24 mouse cellular contexts compared by ENCODE assay signal in genomic region chr12:42986505-42986904, GRCm38 (mm10).
DNase-seq lines count a peak whose midpoint lies in the region; ATAC-seq and TF ChIP-seq lines count a peak whose summit lies in the region.
"Had no signal": no experiment of that assay in that cellular context is flagged by ENCODE, and none has a peak within 500 bp of the region (broad histone marks: within the 10 kb centered on the region; RNA-seq: fewer than 3 reads in every experiment).

No protein-coding gene starts in this region.

- no peak for TF ChIP-seq POLR2A in lung, adult 2 months (IDR thresholded peaks at IDR 0.05; ENCODE audit: borderline replicate concordance, extremely low read depth, low read depth, low read length)

- ATAC-seq in embryonic facial prominence, embryonic 14.5 days (ENCODE audit: low read depth): no peak
- ATAC-seq in midbrain, embryonic 11.5 days (ENCODE audit: low FRiP score): peak; percentile 76
- peak; percentile 71 for ATAC-seq in midbrain, embryonic 13.5 days
- ATAC-seq in intestine, embryonic 15.5 days: no peak
- ATAC-seq: hindbrain, postnatal 0 days; intestine, embryonic 16.5 days; liver, embryonic 12.5 days; liver, postnatal 0 days; lung, postnatal 0 days had no signal

- no peaks in the 10 kb centered on the region for H3K9me3 ChIP-seq in embryonic facial prominence, embryonic 14.5 days (ENCODE audit: control insufficient read depth, low read length)
- H3K9me3 ChIP-seq in embryonic facial prominence, embryonic 10.5 days: no peaks in the 10 kb centered on the region
- H3K9me3 ChIP-seq in midbrain, embryonic 11.5 days (ENCODE audit: control insufficient read depth, low read length): no peaks in the 10 kb centered on the region
- H3K9me3 ChIP-seq in midbrain, embryonic 10.5 days (replicated peaks): no peaks in the 10 kb centered on the region
- no peaks in the 10 kb centered on the region for H3K9me3 ChIP-seq in midbrain, embryonic 13.5 days
- H3K9me3 ChIP-seq in intestine, embryonic 15.5 days: no peaks in the 10 kb centered on the region
- H3K9me3 ChIP-seq: hindbrain, embryonic 12.5 days; liver, embryonic 12.5 days; megakaryocyte, embryonic 14.5 days had no signal

- no peak overlapping the region for H3K27ac ChIP-seq in embryonic facial prominence, embryonic 14.5 days (replicated peaks; ENCODE audit: low read depth, low read length)
- H3K27ac ChIP-seq in embryonic facial prominence, embryonic 10.5 days (replicated peaks): no peak overlapping the region
- H3K27ac ChIP-seq in midbrain, embryonic 11.5 days (ENCODE audit: low read depth, low read length): no peak overlapping the region
- no peak overlapping the region; the same call in 1 of the 2 replicates for H3K27ac ChIP-seq in midbrain, embryonic 10.5 days (replicated peaks)
- no peak overlapping the region; the same call in 1 of the 2 replicates for H3K27ac ChIP-seq in midbrain, embryonic 13.5 days
- H3K27ac ChIP-seq in intestine, embryonic 15.5 days: no peak overlapping the region
- H3K27ac ChIP-seq: hindbrain, embryonic 12.5 days; hindbrain, postnatal 0 days; kidney, postnatal 0 days; liver, embryonic 12.5 days; stomach, postnatal 0 days had no signal

- DNase-seq in embryonic facial prominence, embryonic 14.5 days (ENCODE audit: low spot score): peak; percentile 0
- DNase-seq in embryonic facial prominence, embryonic 10.5 days (ENCODE audit: low spot score): no peak
- peak; percentile 86 for DNase-seq in midbrain, embryonic 11.5 days (ENCODE audit: low spot score, missing footprints)
- no peak for DNase-seq in midbrain, embryonic 10.5 days (ENCODE audit: low spot score)
- DNase-seq in lung, adult 2 months: no peak
- DNase-seq in Muller cell, postnatal 12 days (ENCODE audit: inconsistent ontology term): no peak
- DNase-seq: cerebellum, adult 11-12 months; heart, postnatal 14 days; kidney, adult 8-10 months; liver, postnatal 0 days; lung, postnatal 4 days; thymus, adult 2 months; thymus, postnatal 36 days had no signal

- no peak overlapping the region for H3K4me2 ChIP-seq in embryonic facial prominence, embryonic 14.5 days (ENCODE audit: low read depth, low read length)
- H3K4me2 ChIP-seq in midbrain, embryonic 11.5 days: no peak overlapping the region
- H3K4me2 ChIP-seq in midbrain, embryonic 13.5 days (replicated peaks): no peak overlapping the region
- H3K4me2 ChIP-seq in intestine, embryonic 15.5 days (replicated peaks): no peak overlapping the region
- H3K4me2 ChIP-seq: hindbrain, embryonic 12.5 days; liver, embryonic 12.5 days had no signal

- TF ChIP-seq CTCF in lung, adult 2 months (IDR thresholded peaks at IDR 0.05; ENCODE audit: insufficient read depth, low read length): no peak

- no peaks in the 10 kb centered on the region for H3K4me1 ChIP-seq in embryonic facial prominence, embryonic 14.5 days (ENCODE audit: control insufficient read depth, insufficient read depth, low read length)
- no peaks in the 10 kb centered on the region for H3K4me1 ChIP-seq in embryonic facial prominence, embryonic 10.5 days
- H3K4me1 ChIP-seq in midbrain, embryonic 11.5 days (ENCODE audit: control insufficient read depth, insufficient read depth, low read length): no peaks in the 10 kb centered on the region
- H3K4me1 ChIP-seq in midbrain, embryonic 10.5 days: peaks cover 17% of the 10 kb centered on the region
- peaks cover 10% of the 10 kb centered on the region for H3K4me1 ChIP-seq in midbrain, embryonic 13.5 days (replicated peaks)
- H3K4me1 ChIP-seq in lung, adult 2 months (ENCODE audit: control insufficient read depth, insufficient read depth, low read length): no peaks in the 10 kb centered on the region
- H3K4me1 ChIP-seq in intestine, embryonic 15.5 days (replicated peaks): no peaks in the 10 kb centered on the region
- H3K4me1 ChIP-seq: hindbrain, embryonic 12.5 days; liver, embryonic 12.5 days; megakaryocyte, embryonic 14.5 days had no signal

- 33% methylated on average over 1 of the region's 1 CpGs for WGBS in embryonic facial prominence, embryonic 14.5 days
- WGBS in embryonic facial prominence, embryonic 10.5 days: 53% methylated on average over 1 of the region's 1 CpGs
- WGBS in midbrain, embryonic 11.5 days: 17% methylated on average over 1 of the region's 1 CpGs
- WGBS in midbrain, embryonic 10.5 days: 39% methylated on average over 1 of the region's 1 CpGs
- 6% methylated on average over 1 of the region's 1 CpGs for WGBS in midbrain, embryonic 13.5 days
- WGBS in lung, adult 2 months: 43% methylated on average over 1 of the region's 1 CpGs
- WGBS in intestine, embryonic 15.5 days: 50% methylated on average over 1 of the region's 1 CpGs

- no peak overlapping the region for H3K4me3 ChIP-seq in embryonic facial prominence, embryonic 14.5 days (ENCODE audit: low read depth, low read length)
- no peak overlapping the region for H3K4me3 ChIP-seq in embryonic facial prominence, embryonic 10.5 days
- no peak overlapping the region for H3K4me3 ChIP-seq in midbrain, embryonic 11.5 days (ENCODE audit: low read depth, low read length)
- no peak overlapping the region for H3K4me3 ChIP-seq in midbrain, embryonic 10.5 days
- no peak overlapping the region for H3K4me3 ChIP-seq in midbrain, embryonic 13.5 days (replicated peaks)
- no peak overlapping the region for H3K4me3 ChIP-seq in lung, adult 2 months (replicated peaks; ENCODE audit: extremely low read depth, low read depth, low read length)
- no peak overlapping the region for H3K4me3 ChIP-seq in intestine, embryonic 15.5 days (replicated peaks)
- H3K4me3 ChIP-seq: hindbrain, embryonic 12.5 days; liver, embryonic 12.5 days; megakaryocyte, embryonic 14.5 days had no signal

- no peak overlapping the region for H3K9ac ChIP-seq in embryonic facial prominence, embryonic 14.5 days (ENCODE audit: low read depth, low read length)
- no peak overlapping the region for H3K9ac ChIP-seq in midbrain, embryonic 11.5 days (ENCODE audit: low read length)
- no peak overlapping the region for H3K9ac ChIP-seq in midbrain, embryonic 13.5 days (replicated peaks)
- no peak overlapping the region for H3K9ac ChIP-seq in intestine, embryonic 15.5 days
- H3K9ac ChIP-seq: hindbrain, embryonic 12.5 days; liver, embryonic 12.5 days; liver, postnatal 0 days had no signal

- H3K36me3 ChIP-seq in embryonic facial prominence, embryonic 14.5 days (ENCODE audit: control insufficient read depth, insufficient read depth, low read length): no peaks in the 10 kb centered on the region
- H3K36me3 ChIP-seq in embryonic facial prominence, embryonic 10.5 days (replicated peaks): no peaks in the 10 kb centered on the region
- no peaks in the 10 kb centered on the region for H3K36me3 ChIP-seq in midbrain, embryonic 11.5 days (ENCODE audit: control insufficient read depth, insufficient read depth, low read length)
- no peaks in the 10 kb centered on the region for H3K36me3 ChIP-seq in midbrain, embryonic 10.5 days
- H3K36me3 ChIP-seq in midbrain, embryonic 13.5 days: no peaks in the 10 kb centered on the region
- no peaks in the 10 kb centered on the region for H3K36me3 ChIP-seq in intestine, embryonic 15.5 days
- H3K36me3 ChIP-seq: hindbrain, embryonic 12.5 days; liver, embryonic 12.5 days had no signal

- H3K27me3 ChIP-seq in embryonic facial prominence, embryonic 14.5 days (replicated peaks; ENCODE audit: control insufficient read depth, insufficient read depth, low read length): no peaks in the 10 kb centered on the region
- no peaks in the 10 kb centered on the region for H3K27me3 ChIP-seq in embryonic facial prominence, embryonic 10.5 days (replicated peaks; ENCODE audit: low read depth, poor library complexity, severe bottlenecking)
- no peaks in the 10 kb centered on the region for H3K27me3 ChIP-seq in midbrain, embryonic 11.5 days (ENCODE audit: control insufficient read depth, insufficient read depth, low read length)
- H3K27me3 ChIP-seq in midbrain, embryonic 10.5 days (ENCODE audit: low read depth, poor library complexity, severe bottlenecking): no peaks in the 10 kb centered on the region
- no peaks in the 10 kb centered on the region for H3K27me3 ChIP-seq in midbrain, embryonic 13.5 days
- no peaks in the 10 kb centered on the region for H3K27me3 ChIP-seq in intestine, embryonic 15.5 days (replicated peaks)
- H3K27me3 ChIP-seq: CH12.LX; hindbrain, embryonic 12.5 days; liver, embryonic 12.5 days; megakaryocyte, embryonic 14.5 days had no signal

Comparison
In these comparisons a context has a peak if more than half of its experiments do, and no peak if none do; other contexts are left out.
1. DNase-seq: peak in embryonic facial prominence, embryonic 14.5 days (single experiment) and midbrain, embryonic 11.5 days (single experiment); none in embryonic facial prominence, embryonic 10.5 days (single experiment), midbrain, embryonic 10.5 days (single experiment), lung, adult 2 months (single experiment) and Muller cell, postnatal 12 days (single experiment).
2. ATAC-seq: peak in midbrain, embryonic 11.5 days (single experiment) and midbrain, embryonic 13.5 days (single experiment); none in embryonic facial prominence, embryonic 14.5 days (single experiment) and intestine, embryonic 15.5 days (single experiment).